Mouse (Mus musculus) heart, postnatal 0 days (tissue): ENCODE results near the gene Pdxk. TPM values are rescaled to one million over a fixed set of nuclear protein-coding genes. Genes with fewer than 3 reads are reported as not detected.

Source experiments
- ATAC-seq: fragments of 200-750 bp; cut with Nextera tagmentation; 2 replicates; pipeline ENCODE4 v1.8.0; 2017; ENCODE audit warnings: low read depth, moderate number of reproducible peaks, moderate library complexity; ENCODE audit not compliant: insufficient read depth
- DNase-seq: peaks from one replicate; pipeline ENCODE4 v3.0.0-alpha.2; 2016; ENCODE audit warnings: low spot score
- H3K27ac ChIP-seq: fragments of 300-500 bp; sonication (generic); 2 replicates; pipeline ENCODE4 v1.5.1; 2014; ENCODE audit warnings: low read depth, mild to moderate bottlenecking
- H3K27me3 ChIP-seq: fragments of 300-500 bp; sonication (generic); 2 replicates; pipeline ENCODE4 v1.6.1; 2014; ENCODE audit warnings: low read length, mixed read lengths; ENCODE audit not compliant: control insufficient read depth, insufficient read depth
- H3K36me3 ChIP-seq: fragments of 300-500 bp; sonication (generic); replicated peaks from 2 replicates; pipeline ENCODE4 v1.6.1; 2014; ENCODE audit warnings: low read length, mixed read lengths; ENCODE audit not compliant: control insufficient read depth, insufficient read depth
- H3K4me1 ChIP-seq: fragments of 300-500 bp; sonication (generic); 2 replicates; pipeline ENCODE4 v1.6.1; 2014; ENCODE audit warnings: antibody characterized with exemption; ENCODE audit not compliant: control insufficient read depth, insufficient read depth
- H3K4me2 ChIP-seq: fragments of 300-500 bp; sonication (generic); 2 replicates; pipeline ENCODE4 v1.6.1; 2014; ENCODE audit warnings: low read depth, mild to moderate bottlenecking, low read length, moderate library complexity
- H3K4me3 ChIP-seq: fragments of 300-500 bp; sonication (generic); 2 replicates; pipeline ENCODE4 v1.5.1; 2014; ENCODE audit warnings: low read depth, low read length
- H3K9ac ChIP-seq: fragments of 300-500 bp; sonication (generic); replicated peaks from 2 replicates; pipeline ENCODE4 v1.6.1; 2014; ENCODE audit warnings: low read depth, low read length, mixed read lengths
- H3K9me3 ChIP-seq: fragments of 300-500 bp; sonication (generic); replicated peaks from 2 replicates; pipeline ENCODE4 v1.6.1; 2016; ENCODE audit warnings: low read length; ENCODE audit not compliant: control insufficient read depth
- CTCF ChIP-seq: IDR thresholded peaks from 2 replicates; pipeline ENCODE4 v1.5.1; 2016; ENCODE audit warnings: antibody characterized with exemption, control low read depth, low read depth
- EP300 ChIP-seq: IDR thresholded peaks from 2 replicates; pipeline ENCODE4 v1.6.1; 2016; ENCODE audit warnings: antibody characterized with exemption, low read depth
- WGBS: fragments of 180-500 bp; shearing (Covaris S2); extraction: QIAGEN DNeasy Blood & Tissue Kit; methylation state at CpG from one replicate; pipeline ENCODE4 v1.1.7; 2014; 5-methylcytosine and 5-hydroxymethylcytosine counted together
- polyA plus RNA-seq: library from polyadenylated mRNA; unstranded; fragments of >200 nt; fragmentation: Nextera tagmentation; extraction: Ambion mirVana; gene quantifications from 2 replicates; pipeline ENCODE4 v1.2.1, GENCODE M21; 2015
- total RNA-seq: library from RNA; depleted of rRNA; stranded (reverse); fragments of >200 nt; gene quantifications from 2 replicates; pipeline ENCODE4 v1.2.3, GENCODE M21; 2014; ENCODE audit warnings: low replicate concordance

Gene Pdxk
- total and polyA plus RNA-seq, 2 experiments from 2014 or later = 3.7 to 4.6 TPM

DNA sequence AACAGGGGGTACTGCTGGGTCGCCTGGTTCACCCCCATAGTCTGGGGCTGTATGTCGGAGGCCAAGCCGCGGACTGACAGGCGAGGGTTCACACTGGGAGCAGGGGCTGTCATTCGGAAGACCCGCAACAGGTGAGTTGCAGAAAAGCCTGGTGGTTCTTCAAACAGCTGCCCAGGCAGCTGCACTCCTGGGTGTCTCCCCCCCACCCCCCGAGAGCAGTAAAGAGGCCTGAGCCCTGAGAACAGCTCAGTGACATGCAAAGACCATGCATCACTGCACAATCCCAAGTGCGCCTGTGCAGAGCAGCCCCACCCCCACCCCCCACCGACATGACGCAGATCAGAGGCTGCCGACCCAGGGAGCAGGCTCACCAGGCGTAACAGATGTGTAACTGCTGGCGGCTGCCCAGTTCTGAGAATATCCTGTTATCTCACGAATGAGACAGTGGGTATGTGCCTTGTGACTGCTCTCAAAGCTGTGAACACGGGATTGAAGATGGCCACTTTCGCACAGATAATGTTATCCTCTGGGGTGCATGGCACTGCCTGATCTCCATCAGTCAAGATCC, 65.6 kb downstream of the Pdxk start:
- Histone ChIP-seq H3K4me3 (no peak overlapping the region), H3K9me3 (no peaks in the 10 kb centered on the region), H3K9ac (no peak overlapping the region), H3K27ac (peak overlapping the region; percentile 69), H3K4me1 (peaks cover 10% of the 10 kb centered on the region; the same call in 1 of the 2 replicates), H3K27me3 (no peaks in the 10 kb centered on the region), H3K4me2 (0 out of 2 replicates have a peak overlapping the region, but pooled peaks have one; percentile 7), H3K36me3 (peaks cover 40% of the 10 kb centered on the region)
- DNase-seq = peak; percentile 65
- peak; percentile 82 for ATAC-seq
- WGBS = 27% methylated on average over 17 of the region's 17 CpGs
- TF ChIP-seq EP300 (0 out of 2 replicates have a peak, but pooled peaks have one; percentile 56), CTCF (no peak)

GRCm38 (mm10) chr10:78396625-78396885, 68.2 kb downstream of the Pdxk start:
- no peak for TF ChIP-seq EP300
- no peak for TF ChIP-seq CTCF
- peaks cover 14% of the 10 kb centered on the region for H3K36me3 ChIP-seq
- WGBS = 60% methylated on average over 4 of the region's 4 CpGs
- DNase-seq (no peak), ATAC-seq (no peak)
- no peak overlapping the region for H3K4me3 ChIP-seq
- H3K9ac ChIP-seq = no peak overlapping the region
- peaks cover 10% of the 10 kb centered on the region; the same call in 1 of the 2 replicates for H3K4me1 ChIP-seq
- no peak overlapping the region for H3K27ac ChIP-seq
- H3K27me3 ChIP-seq = peaks cover 8% of the 10 kb centered on the region
- H3K4me2 ChIP-seq = no peak overlapping the region
- no peaks in the 10 kb centered on the region for H3K9me3 ChIP-seq

GRCm38 (mm10) chr10:78395819-78396624, 68.8 kb downstream of the Pdxk start:
- H3K4me1 ChIP-seq = peaks cover 10% of the 10 kb centered on the region; the same call in 1 of the 2 replicates
- no peak overlapping the region for H3K9ac ChIP-seq
- no peaks in the 10 kb centered on the region for H3K9me3 ChIP-seq
- WGBS = 10% methylated on average over 17 of the region's 17 CpGs
- no peak overlapping the region for H3K27ac ChIP-seq
- H3K27me3 ChIP-seq = peaks cover 13% of the 10 kb centered on the region
- peaks cover 9% of the 10 kb centered on the region for H3K36me3 ChIP-seq
- H3K4me3 ChIP-seq = no peak overlapping the region
- no peak overlapping the region for H3K4me2 ChIP-seq
- peak; percentile 77 for TF ChIP-seq CTCF
- no peak for TF ChIP-seq EP300
- ATAC-seq (0 out of 2 replicates have a peak, but pooled peaks have one; percentile 37), DNase-seq (peak; percentile 86)

DNA sequence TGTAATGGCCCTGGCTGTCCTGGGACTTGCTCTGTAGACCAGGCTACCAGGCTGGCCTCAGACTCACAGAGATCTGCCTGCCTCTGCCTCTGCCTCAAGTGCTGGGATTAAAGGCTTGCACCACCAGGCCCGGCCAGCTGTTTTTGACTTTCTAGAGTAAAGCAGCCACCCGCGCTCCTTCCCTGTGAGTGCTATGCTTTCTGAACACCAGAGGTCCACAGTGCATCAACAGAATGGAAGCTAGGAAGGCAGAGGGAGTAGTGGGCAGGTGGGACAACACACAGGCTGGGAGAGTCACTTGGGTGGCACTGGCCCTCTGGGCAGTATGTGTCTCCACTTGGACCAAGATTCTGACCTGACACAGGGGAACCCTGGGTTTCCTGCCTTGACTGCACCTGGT, 69.4 kb downstream of the Pdxk start:
- ATAC-seq (no peak), DNase-seq (no peak)
- peaks cover 2% of the 10 kb centered on the region for H3K36me3 ChIP-seq
- H3K27me3 ChIP-seq = peaks cover 20% of the 10 kb centered on the region
- peaks cover 10% of the 10 kb centered on the region; the same call in 1 of the 2 replicates for H3K4me1 ChIP-seq
- WGBS = 80% methylated on average over 3 of the region's 3 CpGs
- H3K9ac ChIP-seq = no peak overlapping the region
- TF ChIP-seq EP300 = no peak
- TF ChIP-seq CTCF = no peak
- H3K27ac ChIP-seq = no peak overlapping the region
- H3K4me2 ChIP-seq = no peak overlapping the region
- no peaks in the 10 kb centered on the region for H3K9me3 ChIP-seq
- no peak overlapping the region for H3K4me3 ChIP-seq

GRCm38 (mm10) chr10:78392072-78392471, 72.7 kb downstream of the Pdxk start:
- no peak overlapping the region for H3K4me3 ChIP-seq
- peaks cover 21% of the 10 kb centered on the region for H3K27me3 ChIP-seq
- no peaks in the 10 kb centered on the region for H3K4me1 ChIP-seq
- ATAC-seq = peak; percentile 57
- H3K27ac ChIP-seq = no peak overlapping the region
- DNase-seq = peak; percentile 56
- H3K4me2 ChIP-seq = no peak overlapping the region
- no peaks in the 10 kb centered on the region for H3K9me3 ChIP-seq
- no peak for TF ChIP-seq EP300
- TF ChIP-seq CTCF = peak; percentile 85
- H3K36me3 ChIP-seq = no peaks in the 10 kb centered on the region
- no peak overlapping the region for H3K9ac ChIP-seq
- WGBS = 2% methylated on average over 18 of the region's 18 CpGs
